ENCODE assay signal across 17 mouse cellular contexts in genomic region chr4:149600130-149600529, GRCm38 (mm10).
"Had no signal": no experiment of that assay in that cellular context is flagged by ENCODE, and none has a peak within 500 bp of the region (broad histone marks: within the 10 kb centered on the region; RNA-seq: fewer than 3 reads in every experiment).

No protein-coding gene starts in this region.

- H3K4me2 ChIP-seq: limb, embryonic 12.5 days; liver, embryonic 13.5 days; lung, embryonic 15.5 days; midbrain, embryonic 15.5 days; neural tube, embryonic 13.5 days had no signal

- H3K36me3 ChIP-seq: limb, embryonic 12.5 days; liver, embryonic 13.5 days; lung, embryonic 15.5 days; midbrain, embryonic 15.5 days; neural tube, embryonic 13.5 days had no signal

- ATAC-seq: liver, postnatal 0 days; midbrain, embryonic 15.5 days had no signal

- H3K27me3 ChIP-seq: liver, embryonic 13.5 days; lung, embryonic 15.5 days; midbrain, embryonic 15.5 days; neural tube, embryonic 13.5 days had no signal

- H3K9ac ChIP-seq: limb, embryonic 12.5 days; liver, embryonic 13.5 days; liver, postnatal 0 days; lung, embryonic 15.5 days; midbrain, embryonic 15.5 days; neural tube, embryonic 13.5 days had no signal

- H3K4me3 ChIP-seq: limb, embryonic 12.5 days; liver, embryonic 13.5 days; lung, embryonic 15.5 days; midbrain, embryonic 10.5 days; midbrain, embryonic 15.5 days; neural tube, embryonic 13.5 days had no signal

- H3K27ac ChIP-seq: limb, embryonic 12.5 days; liver, embryonic 13.5 days; midbrain, embryonic 15.5 days; stomach, postnatal 0 days had no signal

- H3K9me3 ChIP-seq: limb, embryonic 12.5 days; liver, embryonic 13.5 days; lung, embryonic 15.5 days; midbrain, embryonic 10.5 days; midbrain, embryonic 15.5 days; neural tube, embryonic 13.5 days had no signal

- DNase-seq: kidney, adult 18-20 months; kidney, postnatal 14 days; layer of hippocampus, adult 9-11 months; layer of hippocampus, postnatal 36 days; liver; liver, embryonic 13.5 days; liver, postnatal 0 days; lung, postnatal 14 days; right cerebral cortex, adult 18-20 months; right cerebral cortex, postnatal 25 days; thymus, postnatal 4 days had no signal
